Mouse (Mus musculus): ENCODE measurements at regions not wholly inside any gene's neighbourhood (a gene's known extent, or its start where the extent isn't known, plus 50 kb on each side); places are given as distances from the start of the nearest gene placed in this dataset.

- H3K9me3 ChIP-seq (replicated peaks; ENCODE audit: insufficient read depth, low read length), result no peaks in the 10 kb centered on the region
- no peaks in the 10 kb centered on the region; the same call in 1 of the 2 replicates for H3K79me2 ChIP-seq (ENCODE audit: control insufficient read depth, insufficient read depth, low read length, poor library complexity)
- DNase-seq (ENCODE audit: low read depth, low spot score), result no peak
- no peak overlapping the region for H3K4me3 ChIP-seq (ENCODE audit: control insufficient read depth in 1 of 2, insufficient read depth in 1 of 2, low read depth in 2 of 2, low read length in 2 of 2)
- no peak overlapping the region; the same call in 1 of the 2 replicates for H3K9ac ChIP-seq (ENCODE audit: control insufficient read depth, low read depth, low read length, poor library complexity, severe bottlenecking)
- no peaks in the 10 kb centered on the region for H3K27me3 ChIP-seq (ENCODE audit: control insufficient read depth in 1 of 2, insufficient read depth in 2 of 2, low read length in 2 of 2)
- peaks cover 0 to 6% of the 10 kb centered on the region in 2 experiments; a peak in 2 of 4 replicates for H3K36me3 ChIP-seq (ENCODE audit: control insufficient read depth in 1 of 2, insufficient read depth in 2 of 2, low read length in 2 of 2)
- H3K4me1 ChIP-seq (ENCODE audit: control insufficient read depth in 1 of 2, insufficient read depth in 2 of 2, low read length in 2 of 2), result peaks cover 4 to 14% of the 10 kb centered on the region in 2 experiments; a peak in 3 of 4 replicates
- TF ChIP-seq GABPA (IDR thresholded peaks at IDR 0.05; ENCODE audit: low read depth, low read length) (no peak), RAD21 (IDR thresholded peaks at IDR 0.05; ENCODE audit: low read depth, low read length) (no peak), GATA1 (IDR thresholded peaks at IDR 0.05; ENCODE audit: low read depth, low read length) (no peak), MAFK (IDR thresholded peaks at IDR 0.05; ENCODE audit: borderline replicate concordance, low read depth, low read length) (no peak), NELFE (IDR thresholded peaks at IDR 0.05; ENCODE audit: low read depth, low read length) (no peak)
- no peak overlapping the region for H3K27ac ChIP-seq (ENCODE audit: control insufficient read depth, low read depth, low read length)
Observed at GRCm38 (mm10) chr1:136686467-136686866, 61.8 kb downstream of the Zfp281 start.

GRCm38 (mm10) chr1:136690068-136690467 is 65.4 kb downstream of the Zfp281 start:
- Histone ChIP-seq H3K9ac (ENCODE audit: control insufficient read depth, low read depth, low read length, poor library complexity, severe bottlenecking) (no peak overlapping the region), H3K27me3 (ENCODE audit: control insufficient read depth in 1 of 2, insufficient read depth in 2 of 2, low read length in 2 of 2) (no peaks in the 10 kb centered on the region), H3K36me3 (ENCODE audit: control insufficient read depth in 1 of 2, insufficient read depth in 2 of 2, low read length in 2 of 2) (peaks cover 0 to 5% of the 10 kb centered on the region in 2 experiments; a peak in 2 of 4 replicates), H3K4me1 (ENCODE audit: control insufficient read depth in 1 of 2, insufficient read depth in 2 of 2, low read length in 2 of 2) (peaks cover 4 to 9% of the 10 kb centered on the region in 2 experiments; a peak in 3 of 4 replicates), H3K79me2 (ENCODE audit: control insufficient read depth, insufficient read depth, low read length, poor library complexity) (no peaks in the 10 kb centered on the region; the same call in 1 of the 2 replicates), H3K9me3 (replicated peaks; ENCODE audit: insufficient read depth, low read length) (no peaks in the 10 kb centered on the region), H3K4me3 (ENCODE audit: control insufficient read depth in 1 of 2, insufficient read depth in 1 of 2, low read depth in 2 of 2, low read length in 2 of 2) (no peak overlapping the region), H3K27ac (ENCODE audit: control insufficient read depth, low read depth, low read length) (no peak overlapping the region)
- TF ChIP-seq MYC (IDR thresholded peaks at IDR 0.05; ENCODE audit: low read depth, low read length), result no peak
- no peak for TF ChIP-seq EP300 (IDR thresholded peaks at IDR 0.05; ENCODE audit: low read depth in 1 of 2, low read length in 2 of 2)
- TF ChIP-seq MAZ (IDR thresholded peaks at IDR 0.05; ENCODE audit: low read depth, low read length), result no peak
- no peak for TF ChIP-seq CTCF (IDR thresholded peaks at IDR 0.05 in 2 of 3, conservative IDR thresholded peaks at IDR 0.05 in 1 of 3; ENCODE audit: control insufficient read depth in 1 of 3, insufficient read depth in 1 of 3, low read depth in 2 of 3, low read length in 3 of 3, poor library complexity in 1 of 3, severe bottlenecking in 1 of 3)
- no peak for TF ChIP-seq SIN3A (IDR thresholded peaks at IDR 0.05; ENCODE audit: low read length)
- TF ChIP-seq MAX (IDR thresholded peaks at IDR 0.05; ENCODE audit: low read length), result no peak
- no peak for TF ChIP-seq MAFK (IDR thresholded peaks at IDR 0.05; ENCODE audit: borderline replicate concordance, low read depth, low read length)
- TF ChIP-seq POLR2A (IDR thresholded peaks at IDR 0.05; ENCODE audit: control insufficient read depth in 1 of 2, insufficient read depth in 1 of 2, low read depth in 1 of 2, low read length in 2 of 2, poor library complexity in 1 of 2), result no peak
- TF ChIP-seq MXI1 (IDR thresholded peaks at IDR 0.05; ENCODE audit: low read depth, low read length), result no peak
- TF ChIP-seq BHLHE40 (IDR thresholded peaks at IDR 0.05; ENCODE audit: borderline replicate concordance, low read depth, low read length), result no peak
- TF ChIP-seq ETS1 (IDR thresholded peaks at IDR 0.05; ENCODE audit: low read depth, low read length), result no peak
- no peak for TF ChIP-seq ZNF384 (IDR thresholded peaks at IDR 0.05; ENCODE audit: low read depth, low read length)
- no peak for TF ChIP-seq CHD1 (IDR thresholded peaks at IDR 0.05; ENCODE audit: low read depth, low read length)
- TF ChIP-seq USF2 (IDR thresholded peaks at IDR 0.05; ENCODE audit: borderline replicate concordance in 1 of 2, insufficient read depth in 1 of 2, low read depth in 1 of 2, low read length in 2 of 2), result no peak
- DNase-seq (ENCODE audit: low read depth, low spot score), result no peak
